Mouse (Mus musculus): Measurements from ENCODE around the gene Vmac. TPM values are rescaled to one million over a fixed set of nuclear protein-coding genes. Genes with fewer than 3 reads are reported as not detected.
A peak's percentile ranks its signal among the peaks of the same experiment; 100 is the strongest.

Vmac gene
- total and polyA plus RNA-seq, 3 experiments = 2.6 to 8.0 TPM; not detected in 1

DNA sequence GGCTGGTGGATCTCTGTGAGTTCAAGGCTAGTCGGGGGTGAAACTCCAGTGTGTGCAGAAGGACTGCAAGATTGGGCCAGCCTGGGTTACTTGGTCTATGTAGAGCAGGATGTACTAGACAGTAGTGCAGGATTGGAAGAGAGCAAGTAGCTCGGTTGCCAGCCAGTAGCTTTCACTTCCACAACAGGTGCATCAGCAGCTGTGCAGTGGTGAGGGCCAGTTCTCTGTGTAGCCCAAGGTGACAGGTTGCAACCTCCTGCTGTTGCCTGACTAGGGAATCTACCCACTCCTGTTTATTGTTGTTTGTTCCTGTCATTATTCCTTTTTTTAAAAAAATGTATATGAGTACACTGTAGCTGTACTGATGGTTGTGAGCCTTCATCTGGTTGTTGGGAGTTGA, 29.1 kb downstream of the Vmac start:
- TF ChIP-seq POLR2AphosphoS5 (IDR thresholded peaks at IDR 0.05; ENCODE audit: borderline replicate concordance, low read depth, low read length) = no peak
- no peak for TF ChIP-seq TCF12 (IDR thresholded peaks at IDR 0.05; ENCODE audit: low read depth, low read length)
- no peak for TF ChIP-seq UBTF (IDR thresholded peaks at IDR 0.05; ENCODE audit: borderline replicate concordance, insufficient read depth, low read depth, low read length)
- TF ChIP-seq POLR2AphosphoS2 (IDR thresholded peaks at IDR 0.05; ENCODE audit: low read length) = no peak
- no peak for TF ChIP-seq GABPA (IDR thresholded peaks at IDR 0.05; ENCODE audit: low read depth, low read length)
- TF ChIP-seq KAT2A (conservative IDR thresholded peaks at IDR 0.05; ENCODE audit: low read depth, low read length) = no peak
- TF ChIP-seq CHD1 (IDR thresholded peaks at IDR 0.05; ENCODE audit: low read depth, low read length) = no peak
- TF ChIP-seq ETS1 (IDR thresholded peaks at IDR 0.05; ENCODE audit: low read depth, low read length) = no peak
- TF ChIP-seq TAL1 (IDR thresholded peaks at IDR 0.05; ENCODE audit: low read length) = no peak
- TF ChIP-seq NRF1 (IDR thresholded peaks at IDR 0.05; ENCODE audit: insufficient read depth, low read depth, low read length, poor library complexity, severe bottlenecking) = no peak
- no peak for TF ChIP-seq RAD21 (IDR thresholded peaks at IDR 0.05; ENCODE audit: low read depth, low read length)
- TF ChIP-seq ZNF384 (IDR thresholded peaks at IDR 0.05; ENCODE audit: low read depth, low read length) = no peak
- no peak for TF ChIP-seq MYC (IDR thresholded peaks at IDR 0.05; ENCODE audit: low read depth, low read length)
- no peak for TF ChIP-seq NELFE (IDR thresholded peaks at IDR 0.05; ENCODE audit: low read depth, low read length)
- TF ChIP-seq CTCF (IDR thresholded peaks at IDR 0.05 in 2 of 3, conservative IDR thresholded peaks at IDR 0.05 in 1 of 3; ENCODE audit: control insufficient read depth in 1 of 3, insufficient read depth in 1 of 3, low read depth in 2 of 3, low read length in 3 of 3, poor library complexity in 1 of 3, severe bottlenecking in 1 of 3) = no peak
- TF ChIP-seq USF1 (IDR thresholded peaks at IDR 0.05; ENCODE audit: low read depth, low read length) = no peak
- no peak for TF ChIP-seq USF2 (IDR thresholded peaks at IDR 0.05; ENCODE audit: borderline replicate concordance in 1 of 2, insufficient read depth in 1 of 2, low read depth in 1 of 2, low read length in 2 of 2)
- no peak for TF ChIP-seq TBP (IDR thresholded peaks at IDR 0.05; ENCODE audit: low read depth, low read length)
- TF ChIP-seq CHD2 (IDR thresholded peaks at IDR 0.05; ENCODE audit: low read length) = no peak
- TF ChIP-seq MAX (IDR thresholded peaks at IDR 0.05; ENCODE audit: low read length) = no peak
- Histone ChIP-seq H3K4me3 (ENCODE audit: control insufficient read depth in 1 of 2, insufficient read depth in 1 of 2, low read depth in 2 of 2, low read length in 2 of 2) (no peak overlapping the region), H3K79me2 (ENCODE audit: control insufficient read depth, insufficient read depth, low read length, poor library complexity) (peaks cover 38% of the 10 kb centered on the region), H3K27me3 (ENCODE audit: control insufficient read depth in 1 of 2, insufficient read depth in 2 of 2, low read length in 2 of 2) (no peaks in the 10 kb centered on the region), H3K36me3 (ENCODE audit: control insufficient read depth in 1 of 2, insufficient read depth in 2 of 2, low read length in 2 of 2) (peaks cover 28 to 43% of the 10 kb centered on the region in 2 experiments), H3K4me1 (ENCODE audit: control insufficient read depth in 1 of 2, insufficient read depth in 2 of 2, low read length in 2 of 2) (peaks cover 17 to 38% of the 10 kb centered on the region in 2 experiments), H3K9ac (ENCODE audit: control insufficient read depth, low read depth, low read length, poor library complexity, severe bottlenecking) (no peak overlapping the region), H3K9me3 (replicated peaks; ENCODE audit: insufficient read depth, low read length) (no peaks in the 10 kb centered on the region), H3K27ac (ENCODE audit: control insufficient read depth, low read depth, low read length) (peak overlapping the region; percentile 85)
- no peak for DNase-seq (ENCODE audit: low read depth, low spot score)

DNA sequence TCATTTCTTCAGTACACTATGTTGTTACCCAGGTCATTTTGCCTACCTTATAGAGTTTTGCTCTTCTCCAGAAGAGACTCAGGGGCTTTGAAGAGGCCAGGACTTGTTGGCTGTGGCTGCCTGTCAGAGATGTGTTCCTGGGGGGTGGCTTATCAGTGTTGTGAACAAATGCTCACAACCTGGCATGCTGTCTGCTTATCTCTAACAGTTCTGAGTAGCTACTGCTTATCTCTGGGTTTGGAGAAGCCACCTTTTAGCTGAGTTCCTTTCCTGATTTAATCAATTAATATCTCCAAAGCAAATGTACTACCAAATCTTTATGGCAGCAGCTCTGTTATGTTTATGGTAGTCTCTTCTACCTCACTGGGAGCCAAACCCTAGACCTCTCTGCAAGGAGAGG, 29.8 kb downstream of the Vmac start:
- H3K79me2 ChIP-seq (ENCODE audit: control insufficient read depth, insufficient read depth, low read length, poor library complexity) = peaks cover 43% of the 10 kb centered on the region
- H3K9ac ChIP-seq (ENCODE audit: control insufficient read depth, low read depth, low read length, poor library complexity, severe bottlenecking) = no peak overlapping the region
- H3K4me3 ChIP-seq (ENCODE audit: control insufficient read depth in 1 of 2, insufficient read depth in 1 of 2, low read depth in 2 of 2, low read length in 2 of 2) = no peak overlapping the region
- H3K9me3 ChIP-seq (replicated peaks; ENCODE audit: insufficient read depth, low read length) = no peaks in the 10 kb centered on the region
- peaks cover 17 to 32% of the 10 kb centered on the region in 2 experiments for H3K4me1 ChIP-seq (ENCODE audit: control insufficient read depth in 1 of 2, insufficient read depth in 2 of 2, low read length in 2 of 2)
- H3K27me3 ChIP-seq (ENCODE audit: control insufficient read depth in 1 of 2, insufficient read depth in 2 of 2, low read length in 2 of 2) = no peaks in the 10 kb centered on the region
- DNase-seq (ENCODE audit: low read depth, low spot score) = peak; percentile 80
- peak overlapping the region; percentile 85 for H3K27ac ChIP-seq (ENCODE audit: control insufficient read depth, low read depth, low read length)
- H3K36me3 ChIP-seq (ENCODE audit: control insufficient read depth in 1 of 2, insufficient read depth in 2 of 2, low read length in 2 of 2) = peaks cover 31 to 37% of the 10 kb centered on the region in 2 experiments
- TF ChIP-seq NRF1 (IDR thresholded peaks at IDR 0.05; ENCODE audit: insufficient read depth, low read depth, low read length, poor library complexity, severe bottlenecking) (no peak), RCOR1 (IDR thresholded peaks at IDR 0.05; ENCODE audit: low read depth, low read length) (peak; percentile 99), HCFC1 (IDR thresholded peaks at IDR 0.05; ENCODE audit: low read depth, low read length) (peak; percentile 65), KAT2A (conservative IDR thresholded peaks at IDR 0.05; ENCODE audit: low read depth, low read length) (no peak), RAD21 (IDR thresholded peaks at IDR 0.05; ENCODE audit: low read depth, low read length) (no peak), POLR2A (IDR thresholded peaks at IDR 0.05; ENCODE audit: control insufficient read depth in 1 of 2, insufficient read depth in 1 of 2, low read depth in 1 of 2, low read length in 2 of 2, poor library complexity in 1 of 2) (no peak), ELF1 (IDR thresholded peaks at IDR 0.05; ENCODE audit: low read depth, low read length) (peak; percentile 38; the same call in 1 of the 2 replicates), ZMIZ1 (IDR thresholded peaks at IDR 0.05; ENCODE audit: low read depth, low read length) (0 out of 2 replicates have a peak, but pooled peaks have one; percentile 52), MAZ (IDR thresholded peaks at IDR 0.05; ENCODE audit: low read depth, low read length) (peak; percentile 92), MYB (IDR thresholded peaks at IDR 0.05; ENCODE audit: low read depth, low read length) (peak; percentile 76), ZC3H11A (IDR thresholded peaks at IDR 0.05; ENCODE audit: low read depth, low read length) (no peak), TCF12 (IDR thresholded peaks at IDR 0.05; ENCODE audit: low read depth, low read length) (peak; percentile 100), ETS1 (IDR thresholded peaks at IDR 0.05; ENCODE audit: low read depth, low read length) (peak; percentile 97), GATA1 (IDR thresholded peaks at IDR 0.05; ENCODE audit: low read depth, low read length) (peak; percentile 100), CTCF (IDR thresholded peaks at IDR 0.05 in 2 of 3, conservative IDR thresholded peaks at IDR 0.05 in 1 of 3; ENCODE audit: control insufficient read depth in 1 of 3, insufficient read depth in 1 of 3, low read depth in 2 of 3, low read length in 3 of 3, poor library complexity in 1 of 3, severe bottlenecking in 1 of 3) (no peak), BHLHE40 (IDR thresholded peaks at IDR 0.05; ENCODE audit: borderline replicate concordance, low read depth, low read length) (peak; percentile 87), TAL1 (IDR thresholded peaks at IDR 0.05; ENCODE audit: low read length) (peak; percentile 93), USF1 (IDR thresholded peaks at IDR 0.05; ENCODE audit: low read depth, low read length) (no peak)
